Mouse (Mus musculus): Measurements from ENCODE around the gene Cldn14.

GRCm38 (mm10) chr16:93877612-93878380 lies 130.8 kb downstream of the Cldn14 start:
- no peak for TF ChIP-seq POLR2A (IDR thresholded peaks at IDR 0.05; ENCODE audit: insufficient read depth, low read depth, low read length)
- no peak for TF ChIP-seq EP300 (IDR thresholded peaks at IDR 0.05; ENCODE audit: insufficient read depth, low read depth, low read length)
- TF ChIP-seq CTCF (IDR thresholded peaks at IDR 0.05) = no peak

All from heart, adult 2 months (tissue).